Mouse (Mus musculus): ENCODE data around the gene Tor2a. TPM values are rescaled to one million over a fixed set of nuclear protein-coding genes. Genes with fewer than 3 reads are reported as not detected.

Tor2a gene
- total and polyA plus RNA-seq, 3 experiments: 54.7 to 62.2 TPM; not detected in 1

DNA sequence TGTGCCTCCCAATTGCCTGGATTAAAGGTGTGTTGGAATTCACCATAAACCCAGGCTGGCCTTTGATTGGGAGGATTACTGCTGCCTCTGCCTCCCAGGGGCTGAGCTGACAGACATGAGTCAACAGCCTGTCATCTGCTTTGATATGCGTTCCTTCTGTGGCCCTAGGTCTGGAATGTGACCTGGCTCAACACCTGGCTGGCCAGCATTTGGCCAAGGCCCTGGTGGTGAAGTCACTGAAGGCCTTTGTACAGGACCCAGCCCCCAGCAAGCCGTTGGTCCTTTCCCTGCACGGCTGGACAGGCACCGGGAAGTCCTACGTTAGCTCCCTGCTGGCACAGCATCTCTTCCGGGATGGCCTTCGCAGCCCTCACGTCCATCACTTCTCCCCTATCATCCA, 1.5 kb downstream of the Tor2a start:
- H3K36me3 ChIP-seq (ENCODE audit: control insufficient read depth in 1 of 2, insufficient read depth in 2 of 2, low read length in 2 of 2): peaks cover 0 to 4% of the 10 kb centered on the region in 2 experiments; a peak in 2 of 4 replicates
- no peak overlapping the region for H3K9ac ChIP-seq (ENCODE audit: control insufficient read depth, low read depth, low read length, poor library complexity, severe bottlenecking)
- TF ChIP-seq TBP (IDR thresholded peaks at IDR 0.05; ENCODE audit: low read depth, low read length): no peak
- TF ChIP-seq ZNF384 (IDR thresholded peaks at IDR 0.05; ENCODE audit: low read depth, low read length): no peak
- TF ChIP-seq GATA1 (IDR thresholded peaks at IDR 0.05; ENCODE audit: low read depth, low read length): no peak
- TF ChIP-seq CHD1 (IDR thresholded peaks at IDR 0.05; ENCODE audit: low read depth, low read length): no peak
- no peak for TF ChIP-seq MAZ (IDR thresholded peaks at IDR 0.05; ENCODE audit: low read depth, low read length)
- TF ChIP-seq E2F4 (IDR thresholded peaks at IDR 0.05; ENCODE audit: borderline replicate concordance, low read depth, low read length): no peak

GRCm38 (mm10) chr2:32759001-32759400, 2.0 kb downstream of the Tor2a start:
- peaks cover 0 to 4% of the 10 kb centered on the region in 2 experiments; a peak in 2 of 4 replicates for H3K36me3 ChIP-seq (ENCODE audit: control insufficient read depth in 1 of 2, insufficient read depth in 2 of 2, low read length in 2 of 2)
- DNase-seq (ENCODE audit: low read depth, low spot score): no peak
- no peak overlapping the region for H3K9ac ChIP-seq (ENCODE audit: control insufficient read depth, low read depth, low read length, poor library complexity, severe bottlenecking)
- no peak for TF ChIP-seq NELFE (IDR thresholded peaks at IDR 0.05; ENCODE audit: low read depth, low read length)
- no peak for TF ChIP-seq BHLHE40 (IDR thresholded peaks at IDR 0.05; ENCODE audit: borderline replicate concordance, low read depth, low read length)
- no peak for TF ChIP-seq JUND (IDR thresholded peaks at IDR 0.05; ENCODE audit: low read depth, low read length)
- no peak for TF ChIP-seq ZNF384 (IDR thresholded peaks at IDR 0.05; ENCODE audit: low read depth, low read length)
- no peak for TF ChIP-seq ETS1 (IDR thresholded peaks at IDR 0.05; ENCODE audit: low read depth, low read length)
- TF ChIP-seq HCFC1 (IDR thresholded peaks at IDR 0.05; ENCODE audit: low read depth, low read length): no peak
- TF ChIP-seq USF1 (IDR thresholded peaks at IDR 0.05; ENCODE audit: low read depth, low read length): no peak
- no peak for TF ChIP-seq SMC3 (IDR thresholded peaks at IDR 0.05; ENCODE audit: low read depth, low read length)
- TF ChIP-seq MYC (IDR thresholded peaks at IDR 0.05; ENCODE audit: low read depth, low read length): no peak
- no peak for TF ChIP-seq ZMIZ1 (IDR thresholded peaks at IDR 0.05; ENCODE audit: low read depth, low read length)
- no peak for TF ChIP-seq POLR2A (IDR thresholded peaks at IDR 0.05; ENCODE audit: control insufficient read depth in 1 of 2, insufficient read depth in 1 of 2, low read depth in 1 of 2, low read length in 2 of 2, poor library complexity in 1 of 2)
- no peak for TF ChIP-seq ZC3H11A (IDR thresholded peaks at IDR 0.05; ENCODE audit: low read depth, low read length)
- no peak for TF ChIP-seq RAD21 (IDR thresholded peaks at IDR 0.05; ENCODE audit: low read depth, low read length)
- TF ChIP-seq MAZ (IDR thresholded peaks at IDR 0.05; ENCODE audit: low read depth, low read length): no peak
- no peak for TF ChIP-seq POLR2AphosphoS5 (IDR thresholded peaks at IDR 0.05; ENCODE audit: borderline replicate concordance, low read depth, low read length)
- H3K4me1 ChIP-seq (ENCODE audit: control insufficient read depth in 1 of 2, insufficient read depth in 2 of 2, low read length in 2 of 2): no peaks in the 10 kb centered on the region; a peak in 1 of 4 replicates
- peaks cover 2% of the 10 kb centered on the region; the same call in 1 of the 2 replicates for H3K79me2 ChIP-seq (ENCODE audit: control insufficient read depth, insufficient read depth, low read length, poor library complexity)
- no peaks in the 10 kb centered on the region for H3K27me3 ChIP-seq (ENCODE audit: control insufficient read depth in 1 of 2, insufficient read depth in 2 of 2, low read length in 2 of 2)
- H3K4me3 ChIP-seq (ENCODE audit: control insufficient read depth in 1 of 2, insufficient read depth in 1 of 2, low read depth in 2 of 2, low read length in 2 of 2): no peak overlapping the region
- H3K27ac ChIP-seq (ENCODE audit: control insufficient read depth, low read depth, low read length): no peak overlapping the region
- no peaks in the 10 kb centered on the region for H3K9me3 ChIP-seq (replicated peaks; ENCODE audit: insufficient read depth, low read length)

More for the DNA sequence above, 1.5 kb downstream of the Tor2a start:
- H3K27me3 ChIP-seq (ENCODE audit: control insufficient read depth in 1 of 2, insufficient read depth in 2 of 2, low read length in 2 of 2): no peaks in the 10 kb centered on the region
- no peak overlapping the region for H3K4me3 ChIP-seq (ENCODE audit: control insufficient read depth in 1 of 2, insufficient read depth in 1 of 2, low read depth in 2 of 2, low read length in 2 of 2)
- no peak overlapping the region for H3K27ac ChIP-seq (ENCODE audit: control insufficient read depth, low read depth, low read length)
- H3K79me2 ChIP-seq (ENCODE audit: control insufficient read depth, insufficient read depth, low read length, poor library complexity): peaks cover 2% of the 10 kb centered on the region; the same call in 1 of the 2 replicates
- DNase-seq (ENCODE audit: low read depth, low spot score): no peak
- no peaks in the 10 kb centered on the region; a peak in 1 of 4 replicates for H3K4me1 ChIP-seq (ENCODE audit: control insufficient read depth in 1 of 2, insufficient read depth in 2 of 2, low read length in 2 of 2)
- H3K9me3 ChIP-seq (replicated peaks; ENCODE audit: insufficient read depth, low read length): no peaks in the 10 kb centered on the region
